Mouse (Mus musculus) heart, embryonic 11.5 days (tissue): ENCODE results near the gene Ifi27l2a. TPM values are rescaled to one million over a fixed set of nuclear protein-coding genes. Genes with fewer than 3 reads are reported as not detected.

Experiments used
- ATAC-seq: fragments of 200-750 bp; cut with Nextera tagmentation; replicated peaks from 2 replicates; pipeline ENCODE4 v1.8.0; 2017; ENCODE audit warnings: moderate library complexity; ENCODE audit not compliant: insufficient number of reproducible peaks, low FRiP score, low TSS enrichment
- H3K27ac ChIP-seq: fragments of 300-500 bp; sonication (generic); 2 replicates; pipeline ENCODE4 v1.5.1; 2014; ENCODE audit warnings: mild to moderate bottlenecking, low read depth, low read length
- H3K27me3 ChIP-seq: fragments of 300-500 bp; sonication (generic); 2 replicates; pipeline ENCODE4 v1.6.1; 2014; ENCODE audit warnings: mild to moderate bottlenecking, low read length, mixed read lengths; ENCODE audit not compliant: control insufficient read depth, insufficient read depth
- H3K36me3 ChIP-seq: fragments of 300-500 bp; sonication (generic); 2 replicates; pipeline ENCODE4 v1.6.1; 2014; ENCODE audit warnings: mild to moderate bottlenecking, low read length, moderate library complexity, mixed read lengths; ENCODE audit not compliant: control insufficient read depth, insufficient read depth
- H3K4me1 ChIP-seq: fragments of 300-500 bp; sonication (generic); 2 replicates; pipeline ENCODE4 v1.6.1; 2014; ENCODE audit warnings: low read length; ENCODE audit not compliant: control insufficient read depth, insufficient read depth
- H3K4me2 ChIP-seq: fragments of 300-500 bp; sonication (generic); 2 replicates; pipeline ENCODE4 v1.6.1; 2014; ENCODE audit warnings: mild to moderate bottlenecking, moderate library complexity
- H3K4me3 ChIP-seq: fragments of 300-500 bp; sonication (generic); 2 replicates; pipeline ENCODE4 v1.5.1; 2014; ENCODE audit warnings: low read depth, low read length
- H3K9ac ChIP-seq: fragments of 300-500 bp; sonication (generic); 2 replicates; pipeline ENCODE4 v1.6.1; 2014; ENCODE audit warnings: mild to moderate bottlenecking, low read depth, low read length, moderate library complexity
- H3K9me3 ChIP-seq: fragments of 300-500 bp; sonication (generic); replicated peaks from 2 replicates; pipeline ENCODE4 v1.6.1; 2016; ENCODE audit warnings: low read length; ENCODE audit not compliant: control insufficient read depth
- WGBS: fragments of 180-500 bp; shearing (Covaris S2); extraction: QIAGEN DNeasy Blood & Tissue Kit; methylation state at CpG from one replicate; pipeline ENCODE4 v1.1.7; 2014; ENCODE audit not compliant: insufficient replicate concordance; 5-methylcytosine and 5-hydroxymethylcytosine counted together
- polyA plus RNA-seq: library from polyadenylated mRNA; unstranded; fragments of >200 nt; fragmentation: Nextera tagmentation; extraction: Ambion mirVana; gene quantifications from 2 replicates; pipeline ENCODE4 v1.2.1, GENCODE M21; 2014

Ifi27l2a gene
- polyA plus RNA-seq, 1 experiment from 2014 or later, result 0.92 TPM

DNA sequence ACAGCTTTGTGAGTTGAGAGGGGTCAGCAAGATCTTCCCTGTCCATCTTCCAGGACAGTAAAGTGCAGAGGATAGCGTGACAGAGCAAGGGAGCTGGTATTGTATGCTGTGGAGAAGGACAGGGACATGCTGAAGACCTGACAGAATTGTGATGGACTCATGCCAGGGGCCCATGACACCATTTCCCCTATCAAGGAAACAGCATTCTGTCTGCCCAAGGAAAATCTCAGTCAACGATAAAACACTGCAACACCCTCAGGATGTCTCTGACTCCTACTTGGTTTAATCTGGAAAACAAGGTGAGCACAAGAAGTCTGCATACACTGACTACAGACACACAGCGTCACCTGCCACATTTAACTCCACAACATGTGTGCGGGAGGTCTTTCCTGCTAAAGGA lies 35.8 kb downstream of the Ifi27l2a start, which contains the start of gene 9330161L09Rik:
Gene 9330161L09Rik, minus strand, starts transcription at position 101 of the 400 bp plus-strand sequence.
- H3K27ac ChIP-seq, result no peak within 1 kb of the TSS
- peaks cover 34% of the 10 kb centered on the region for H3K36me3 ChIP-seq
- no peaks in the 10 kb centered on the region for H3K27me3 ChIP-seq
- no peak within 1 kb of the TSS for H3K4me2 ChIP-seq
- H3K4me3 ChIP-seq, result no peak within 1 kb of the TSS
- ATAC-seq, result no peak
- 90% methylated on average over 4 of the region's 4 CpGs for WGBS
- no peaks in the 10 kb centered on the region for H3K4me1 ChIP-seq
- H3K9me3 ChIP-seq, result no peaks in the 10 kb centered on the region
- no peak within 1 kb of the TSS for H3K9ac ChIP-seq

DNA sequence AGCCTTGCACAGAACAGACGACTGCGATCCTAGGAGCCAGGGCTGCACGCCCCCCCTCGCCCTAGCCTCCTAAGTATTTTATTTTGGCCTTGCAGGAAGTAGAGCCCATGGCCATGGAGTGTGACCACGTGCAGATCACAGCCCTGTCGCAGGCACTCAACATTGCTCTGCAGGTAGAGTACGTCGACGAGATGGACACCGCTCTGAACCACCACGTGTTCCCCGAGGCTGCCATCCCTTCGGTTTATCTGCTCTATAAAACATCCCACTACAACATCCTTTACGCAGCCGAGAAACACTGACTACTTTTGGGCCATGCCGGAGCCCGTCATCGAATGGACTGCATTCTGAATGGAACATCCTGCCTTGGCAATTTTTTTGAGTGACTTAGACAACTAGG lies 39.3 kb downstream of the Ifi27l2a start:
- Histone ChIP-seq H3K9me3 (no peaks in the 10 kb centered on the region), H3K27me3 (no peaks in the 10 kb centered on the region), H3K36me3 (peaks cover 23% of the 10 kb centered on the region), H3K4me2 (no peak overlapping the region), H3K4me3 (no peak overlapping the region), H3K9ac (no peak overlapping the region), H3K4me1 (no peaks in the 10 kb centered on the region), H3K27ac (no peak overlapping the region)
- ATAC-seq, result no peak; the same call in 1 of the 2 replicates
- WGBS, result 87% methylated on average over 18 of the region's 18 CpGs

DNA sequence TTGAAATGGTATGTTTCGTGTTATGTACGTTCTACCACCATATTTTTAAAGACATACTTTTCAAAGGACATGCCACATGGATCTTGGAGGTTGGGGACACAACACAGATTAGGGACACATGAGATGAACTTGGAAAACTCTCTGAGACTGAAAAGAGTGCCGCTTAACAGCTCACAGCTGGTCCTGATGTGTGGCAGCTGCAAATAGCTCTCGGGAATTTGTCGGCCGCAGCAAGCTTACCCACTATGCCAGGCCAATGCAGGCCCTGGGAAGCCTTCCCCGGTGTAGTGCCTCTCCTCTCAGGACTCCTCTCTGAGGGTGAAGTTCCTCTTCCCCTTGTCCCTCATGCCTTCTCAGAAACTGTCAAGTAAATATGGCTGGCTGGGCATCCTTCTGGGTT lies 46.7 kb downstream of the Ifi27l2a start:
- no peaks in the 10 kb centered on the region for H3K27me3 ChIP-seq
- WGBS, result 65% methylated on average over 7 of the region's 7 CpGs
- H3K36me3 ChIP-seq, result no peaks in the 10 kb centered on the region
- H3K9ac ChIP-seq, result no peak overlapping the region
- no peak overlapping the region for H3K4me2 ChIP-seq
- peaks cover 36% of the 10 kb centered on the region for H3K4me1 ChIP-seq
- H3K9me3 ChIP-seq, result no peaks in the 10 kb centered on the region
- ATAC-seq, result no peak
- no peak overlapping the region for H3K4me3 ChIP-seq
- no peak overlapping the region for H3K27ac ChIP-seq

DNA sequence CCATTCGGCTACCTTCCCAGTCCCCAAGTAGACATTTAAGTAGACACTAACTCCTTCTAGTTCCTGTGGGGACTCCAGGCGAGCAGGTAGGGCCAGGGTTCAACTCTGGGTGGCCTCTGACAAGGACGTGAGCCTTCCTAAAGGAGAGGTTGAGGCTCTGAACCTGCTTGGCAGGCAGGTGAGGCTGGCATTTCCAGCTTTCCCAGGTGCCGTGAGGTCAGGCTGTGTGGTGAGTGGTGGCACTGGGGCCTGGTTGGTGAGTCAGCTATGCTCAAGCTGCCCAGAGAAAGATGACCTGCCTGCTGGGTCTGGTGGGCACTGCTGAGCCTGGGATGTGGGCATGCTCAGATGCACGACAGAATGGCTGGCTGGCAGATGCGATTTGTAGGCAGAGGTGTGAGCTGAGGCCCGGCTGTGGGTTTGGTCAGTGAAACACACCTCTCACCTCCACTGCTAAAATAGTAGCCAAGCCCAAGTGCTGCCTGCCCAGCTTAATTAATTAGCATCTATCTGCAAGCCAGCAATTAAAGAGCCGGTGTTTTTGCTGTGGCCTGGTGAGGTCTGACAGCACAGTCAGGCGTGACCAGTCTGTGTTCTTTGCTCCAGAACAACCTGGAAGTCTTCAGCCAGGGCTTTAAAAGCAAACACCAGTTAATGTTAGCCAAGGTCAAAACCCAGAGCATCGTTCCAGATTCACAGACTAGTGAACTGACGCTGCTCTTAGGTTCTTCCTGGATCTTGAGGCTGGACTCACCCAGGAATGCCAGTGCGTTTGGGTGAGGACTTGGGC lies 47.8 kb downstream of the Ifi27l2a start:
- no peak overlapping the region for H3K27ac ChIP-seq
- peaks cover 46% of the 10 kb centered on the region for H3K4me1 ChIP-seq
- no peaks in the 10 kb centered on the region for H3K9me3 ChIP-seq
- WGBS, result 74% methylated on average over 12 of the region's 12 CpGs
- no peak for ATAC-seq
- H3K4me3 ChIP-seq, result no peak overlapping the region
- no peak overlapping the region for H3K9ac ChIP-seq
- no peaks in the 10 kb centered on the region for H3K36me3 ChIP-seq
- no peaks in the 10 kb centered on the region for H3K27me3 ChIP-seq
- no peak overlapping the region for H3K4me2 ChIP-seq

DNA sequence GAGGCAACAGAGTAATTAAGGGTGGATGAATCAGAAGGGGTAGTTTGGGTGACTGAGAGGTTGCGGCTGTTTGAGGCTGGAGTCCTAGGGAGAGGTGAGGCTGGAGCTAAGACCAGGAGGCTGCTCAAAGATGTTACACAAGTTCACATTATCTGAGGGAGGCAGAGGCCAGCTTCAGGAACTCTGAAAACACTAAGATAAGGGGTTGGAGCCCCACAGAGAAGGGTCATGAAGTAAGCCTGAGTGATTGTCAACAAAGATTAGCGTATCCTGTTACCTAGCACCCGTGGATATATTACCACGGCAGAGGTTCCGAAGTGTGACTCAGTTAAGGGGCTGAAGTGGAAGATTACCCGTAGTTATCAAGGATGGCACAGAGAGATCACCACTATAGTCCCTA lies 50.0 kb downstream of the Ifi27l2a start:
- Histone ChIP-seq H3K27me3 (no peaks in the 10 kb centered on the region), H3K4me2 (0 out of 2 replicates have a peak overlapping the region, but pooled peaks have one; percentile 3), H3K9ac (0 out of 2 replicates have a peak overlapping the region, but pooled peaks have one; percentile 44), H3K36me3 (no peaks in the 10 kb centered on the region), H3K4me3 (no peak overlapping the region), H3K27ac (peak overlapping the region; percentile 68), H3K9me3 (no peaks in the 10 kb centered on the region), H3K4me1 (peaks cover 55% of the 10 kb centered on the region)
- ATAC-seq, result peak; percentile 80
- WGBS, result 18% methylated on average over 6 of the region's 6 CpGs

Other genes with a start within 250 kb of the Ifi27l2a start
- gene Prima1, start 201.5 kb downstream of the Ifi27l2a start, polyA plus RNA-seq, result 0.19 and 0.41 TPM in 2 replicates
- gene Fam181a, start 132.7 kb downstream of the Ifi27l2a start, polyA plus RNA-seq, result not detected in 2 replicates
- 225 and 236 TPM in 2 replicates for gene Asb2, start 87.7 kb downstream of the Ifi27l2a start, polyA plus RNA-seq
- gene Otub2, start 55.0 kb downstream of the Ifi27l2a start, polyA plus RNA-seq, result 20.1 and 24.3 TPM in 2 replicates
- gene 9330161L09Rik, start 35.9 kb downstream of the Ifi27l2a start, polyA plus RNA-seq, result 0.52 and 0.53 TPM in 2 replicates
- 72.5 and 74.2 TPM in 2 replicates for gene Ddx24, start 17.9 kb downstream of the Ifi27l2a start, polyA plus RNA-seq
- 11.5 and 12.1 TPM in 2 replicates for gene Ifi27, start 9.5 kb downstream of the Ifi27l2a start, polyA plus RNA-seq
- gene Ifi27l2b, start 13.5 kb upstream of the Ifi27l2a start, polyA plus RNA-seq, result not detected in 2 replicates
- gene Ppp4r4, start 88.6 kb upstream of the Ifi27l2a start, polyA plus RNA-seq, result 0.27 and 0.60 TPM in 2 replicates
- gene Serpina10, start 187.8 kb upstream of the Ifi27l2a start, polyA plus RNA-seq, result 0.21 TPM in 1 of 2 replicates, not detected in the other
- 3.3 and 18.3 TPM in 2 replicates for gene Serpina6, start 213.5 kb upstream of the Ifi27l2a start, polyA plus RNA-seq
- not detected in 2 replicates for gene Serpina16, start 232.5 kb upstream of the Ifi27l2a start, polyA plus RNA-seq